Mouse (Mus musculus): ENCODE data around the gene Sema4g. TPM values are rescaled to one million over a fixed set of nuclear protein-coding genes. Genes with fewer than 3 reads are reported as not detected.

Sema4g gene
- polyA plus RNA-seq, 1 experiment from 2014 or later = 2.1 TPM

DNA sequence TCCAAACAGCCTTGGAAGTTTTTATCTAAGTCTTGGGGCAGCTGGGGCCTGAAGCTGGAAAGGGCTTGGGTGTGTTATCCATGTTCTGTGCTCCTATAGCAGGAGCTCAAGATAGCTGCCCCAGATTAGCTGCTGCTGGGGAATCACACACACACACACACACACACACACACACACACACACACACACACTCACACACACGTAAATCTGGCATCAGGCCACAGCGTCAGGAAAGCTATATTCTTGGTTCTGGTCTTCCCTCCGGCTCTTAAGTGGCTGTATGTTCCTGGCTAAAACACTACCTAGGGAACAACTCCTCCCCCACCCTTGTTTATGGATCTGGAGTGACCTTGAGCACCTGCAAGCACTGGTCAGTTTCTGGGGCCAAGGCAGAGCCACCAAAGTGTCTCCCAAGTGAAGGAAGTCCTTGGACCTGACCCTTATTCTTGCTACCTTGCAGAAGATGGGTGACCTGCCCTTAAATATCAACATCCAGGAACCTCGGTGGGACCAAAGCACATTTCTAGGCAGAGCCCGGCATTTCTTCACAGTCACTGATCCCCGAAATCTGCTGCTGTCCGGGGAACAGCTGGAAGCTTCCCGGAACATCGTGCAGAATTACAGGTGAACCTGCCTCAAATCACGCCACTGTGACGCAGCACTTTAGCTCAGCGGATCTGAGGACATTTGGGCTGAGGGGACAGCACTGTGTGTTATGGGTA lies 59.9 kb downstream of the Sema4g start:
- H3K4me1 ChIP-seq (ENCODE audit: insufficient read depth) = 0 out of 2 replicates have a peak, but pooled peaks cover 7% of the 10 kb centered on the region
- H3K27me3 ChIP-seq (ENCODE audit: insufficient read depth, low read length) = peaks cover 24% of the 10 kb centered on the region
- WGBS = 77% methylated on average over 12 of the region's 12 CpGs
- H3K4me3 ChIP-seq (ENCODE audit: low read depth, low read length) = peak overlapping the region; percentile 41
- peak overlapping the region; percentile 58 for H3K9ac ChIP-seq
- no peaks in the 10 kb centered on the region for H3K9me3 ChIP-seq (ENCODE audit: low read depth, low read length)
- ATAC-seq (ENCODE audit: insufficient read depth) = no peak
- peak overlapping the region; percentile 92 for H3K27ac ChIP-seq (ENCODE audit: low read depth)
- no peak for TF ChIP-seq CTCF (IDR thresholded peaks at IDR 0.05; ENCODE audit: low read depth)
- H3K4me2 ChIP-seq = peak overlapping the region; percentile 91
- no peak for DNase-seq
- H3K36me3 ChIP-seq (ENCODE audit: insufficient read depth) = peaks cover 24% of the 10 kb centered on the region; the same call in 1 of the 2 replicates

GRCm38 (mm10) chr19:45049523-45049922 lies 60.6 kb downstream of the Sema4g start:
- peaks cover 30% of the 10 kb centered on the region; the same call in 1 of the 2 replicates for H3K36me3 ChIP-seq (ENCODE audit: insufficient read depth)
- peaks cover 18% of the 10 kb centered on the region for H3K27me3 ChIP-seq (ENCODE audit: insufficient read depth, low read length)
- WGBS = 66% methylated on average over 9 of the region's 9 CpGs
- H3K4me1 ChIP-seq (ENCODE audit: insufficient read depth) = 0 out of 2 replicates have a peak, but pooled peaks cover 7% of the 10 kb centered on the region
- H3K9ac ChIP-seq = no peak overlapping the region
- H3K4me2 ChIP-seq = no peak overlapping the region
- H3K4me3 ChIP-seq (ENCODE audit: low read depth, low read length) = no peak overlapping the region
- H3K9me3 ChIP-seq (ENCODE audit: low read depth, low read length) = no peaks in the 10 kb centered on the region
- DNase-seq = no peak
- no peak overlapping the region for H3K27ac ChIP-seq (ENCODE audit: low read depth)
- ATAC-seq (ENCODE audit: insufficient read depth) = no peak
- no peak for TF ChIP-seq CTCF (IDR thresholded peaks at IDR 0.05; ENCODE audit: low read depth)

Other genes with a start within 250 kb of the Sema4g start
- gene Pax2, start 233.1 kb upstream of the Sema4g start, polyA plus RNA-seq (2014; fragmentation: Nextera tagmentation; extraction: Ambion mirVana) = 0.07 TPM in 1 of 2 replicates, not detected in the other
- 40.6 and 43.9 TPM in 2 replicates for gene Slf2, start 58.0 kb upstream of the Sema4g start, polyA plus RNA-seq (2014; fragmentation: Nextera tagmentation; extraction: Ambion mirVana)
- 13.0 and 14.8 TPM in 2 replicates for gene Twnk, start 16.6 kb downstream of the Sema4g start, polyA plus RNA-seq (2014; fragmentation: Nextera tagmentation; extraction: Ambion mirVana)
- 61.3 and 63.6 TPM in 2 replicates for gene Mrpl43, start 17.3 kb downstream of the Sema4g start, polyA plus RNA-seq (2014; fragmentation: Nextera tagmentation; extraction: Ambion mirVana)
- gene Lzts2, start 25.3 kb downstream of the Sema4g start, polyA plus RNA-seq (2014; fragmentation: Nextera tagmentation; extraction: Ambion mirVana) = 68.5 and 75.4 TPM in 2 replicates
- 0.39 TPM in 2 replicates for gene Pdzd7, start 56.6 kb downstream of the Sema4g start, polyA plus RNA-seq (2014; fragmentation: Nextera tagmentation; extraction: Ambion mirVana)
- 18.3 and 19.6 TPM in 2 replicates for gene Sfxn3, start 58.4 kb downstream of the Sema4g start, polyA plus RNA-seq (2014; fragmentation: Nextera tagmentation; extraction: Ambion mirVana)
- 1.5 and 2.4 TPM in 2 replicates for gene Kazald1, start 86.1 kb downstream of the Sema4g start, polyA plus RNA-seq (2014; fragmentation: Nextera tagmentation; extraction: Ambion mirVana)
- gene Tlx1, start 161.6 kb downstream of the Sema4g start, polyA plus RNA-seq (2014; fragmentation: Nextera tagmentation; extraction: Ambion mirVana) = not detected in 2 replicates
- gene Lbx1, start 246.7 kb downstream of the Sema4g start, polyA plus RNA-seq (2014; fragmentation: Nextera tagmentation; extraction: Ambion mirVana) = not detected in 2 replicates

Measured in lung, embryonic 14.5 days (tissue).